Mouse (Mus musculus): ENCODE measurements around the gene H2al1k.
"Not testable (repeated sequence)": the region's sequence is repeated elsewhere in the genome, so short reads cannot be mapped to it uniquely, and the experiment has no call there.

Gene H2al1k

GRCm38 (mm10) chrX:9350327-9350726 is at the start of gene H2al1k:
Gene H2al1k (plus strand): TSS chrX:9350627.
- DNase-seq (ENCODE audit: low read depth, low spot score): not testable (repeated sequence)

- DNase-seq (ENCODE audit: low read depth, low spot score): no peak
These were observed 47.6 kb upstream of the H2al1k start for GRCm38 (mm10) chrX:9302791-9303190.

GRCm38 (mm10) chrX:9303455-9303854 is 47.0 kb upstream of the H2al1k start:
- DNase-seq (ENCODE audit: low read depth, low spot score): no peak

GRCm38 (mm10) chrX:9316457-9316856 is 34.0 kb upstream of the H2al1k start:
- not testable (repeated sequence) for DNase-seq (ENCODE audit: low read depth, low spot score)

GRCm38 (mm10) chrX:9327954-9328353 is 22.5 kb upstream of the H2al1k start:
- DNase-seq (ENCODE audit: low read depth, low spot score): not testable (repeated sequence)

GRCm38 (mm10) chrX:9332366-9332962 is 18.0 kb upstream of the H2al1k start:
- not testable (repeated sequence) for DNase-seq (ENCODE audit: low read depth, low spot score)

- DNase-seq (ENCODE audit: low read depth, low spot score): not testable (repeated sequence)
These were observed 17.4 kb upstream of the H2al1k start for GRCm38 (mm10) chrX:9333035-9333434.

- DNase-seq (ENCODE audit: low read depth, low spot score): not testable (repeated sequence)
These were observed 15.4 kb upstream of the H2al1k start for GRCm38 (mm10) chrX:9334996-9335395.

- not testable (repeated sequence) for DNase-seq (ENCODE audit: low read depth, low spot score)
These were observed 23.6 kb downstream of the H2al1k start for GRCm38 (mm10) chrX:9374012-9374411.

- DNase-seq (ENCODE audit: low read depth, low spot score): not testable (repeated sequence)
These were observed 25.5 kb downstream of the H2al1k start for GRCm38 (mm10) chrX:9375927-9376326.
